Mouse (Mus musculus): ENCODE measurements at regions not wholly inside any gene's neighbourhood (a gene's known extent, or its start where the extent isn't known, plus 50 kb on each side); places are given as distances from the start of the nearest gene placed in this dataset.
A peak's percentile ranks its signal among the peaks of the same experiment; 100 is the strongest.

DNA sequence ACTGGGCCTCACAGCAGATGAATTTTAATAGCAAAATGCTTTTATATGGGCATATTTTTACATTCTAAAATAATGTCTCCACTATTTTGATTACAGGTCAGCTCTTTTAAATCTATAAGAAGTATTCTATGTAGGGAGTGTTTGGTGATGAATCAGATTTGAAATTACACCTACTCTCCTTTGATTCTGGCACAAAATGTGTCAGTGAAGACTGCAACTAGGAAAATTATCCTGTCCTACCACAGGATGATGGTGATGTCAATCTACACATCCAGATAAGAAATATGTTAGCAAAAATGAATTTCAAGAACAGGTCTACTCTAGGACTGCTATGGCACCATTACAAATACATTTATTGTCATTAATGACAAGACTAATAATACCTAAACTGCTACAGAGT is 60.9 kb upstream of the Acyp2 start:
- Histone ChIP-seq H3K27ac (no peak overlapping the region), H3K27me3 (no peaks in the 10 kb centered on the region), H3K4me1 (replicated peaks) (no peaks in the 10 kb centered on the region), H3K4me3 (no peak overlapping the region), H3K36me3 (no peaks in the 10 kb centered on the region), H3K4me2 (no peak overlapping the region), H3K9me3 (replicated peaks) (no peaks in the 10 kb centered on the region), H3K9ac (no peak overlapping the region)
- no peak for ATAC-seq (replicated peaks; ENCODE audit: insufficient number of reproducible peaks, insufficient read depth, low FRiP score, low read depth)

- H3K27ac ChIP-seq, result peak overlapping the region; percentile 86
- H3K4me1 ChIP-seq (replicated peaks), result peaks cover 3% of the 10 kb centered on the region; the same call in 1 of the 2 replicates
- 0 out of 2 replicates have a peak, but pooled peaks have one; percentile 62 for ATAC-seq (replicated peaks; ENCODE audit: insufficient number of reproducible peaks, insufficient read depth, low FRiP score, low read depth)
- H3K9ac ChIP-seq, result no peak overlapping the region
- no peak overlapping the region for H3K4me3 ChIP-seq
- no peaks in the 10 kb centered on the region for H3K36me3 ChIP-seq
- no peaks in the 10 kb centered on the region for H3K27me3 ChIP-seq
- no peaks in the 10 kb centered on the region for H3K9me3 ChIP-seq (replicated peaks)
- WGBS, result 32% methylated on average over 1 of the region's 1 CpGs
- H3K4me2 ChIP-seq, result no peak overlapping the region
Measured at GRCm38 (mm10) chr11:30720803-30721202, 50.7 kb upstream of the Psme4 start.

Data from heart, embryonic 15.5 days (tissue).